Mouse (Mus musculus): Measurements from ENCODE around the gene P2ry12.

Gene P2ry12

DNA sequence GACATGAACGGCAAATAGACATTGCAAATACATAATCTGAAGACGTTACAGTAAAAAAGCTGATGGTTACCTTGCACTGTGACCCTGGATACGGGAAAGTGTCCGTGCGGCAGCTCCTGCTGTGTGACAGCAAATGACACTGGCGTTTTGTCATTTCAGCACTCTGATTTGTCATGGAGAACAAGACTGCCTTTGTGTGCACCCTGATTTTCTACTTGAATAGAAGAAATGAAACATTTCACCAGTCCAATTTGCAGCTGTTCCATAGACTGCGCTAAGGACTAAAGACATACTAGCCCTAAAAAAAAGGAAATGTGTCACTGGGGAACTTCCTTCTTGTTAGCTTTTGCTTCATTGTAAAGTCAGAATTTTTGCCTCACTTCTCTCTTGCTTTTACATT lies at the start of gene P2ry12:
P2ry12 (minus strand) TSS at position 168 of the 400 bp plus-strand sequence.
- peak; percentile 29 for DNase-seq (ENCODE audit: low read depth)

DNA sequence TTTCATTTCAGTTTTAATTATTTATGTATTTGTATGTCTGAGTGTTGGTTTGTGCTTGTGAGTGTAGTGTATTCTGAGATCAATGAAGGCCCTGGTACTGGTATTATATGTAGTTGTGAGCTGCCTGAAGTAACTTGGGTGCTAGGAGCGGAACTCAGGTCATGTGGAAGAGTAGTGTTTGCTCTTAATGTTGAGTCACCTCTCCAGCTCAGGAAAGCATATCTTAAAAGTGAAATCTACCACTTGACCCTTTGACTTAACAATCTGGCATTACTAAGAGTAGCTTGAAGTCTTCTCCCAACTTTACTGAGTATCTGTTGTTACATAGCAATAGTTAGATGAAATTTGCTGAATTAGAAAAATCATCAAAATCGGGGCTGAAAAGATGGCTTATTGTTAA lies 42.8 kb upstream of the P2ry12 start:
- DNase-seq (ENCODE audit: low read depth) = no peak

GRCm38 (mm10) chr3:59304944-59305343 lies 42.3 kb upstream of the P2ry12 start:
- no peak for DNase-seq (ENCODE audit: low read depth)

GRCm38 (mm10) chr3:59297653-59298052 lies 35.0 kb upstream of the P2ry12 start:
- no peak for DNase-seq (ENCODE audit: low read depth)

- peak; percentile 72 for DNase-seq (ENCODE audit: low read depth)
These were observed 34.0 kb upstream of the P2ry12 start for GRCm38 (mm10) chr3:59296563-59297130.

DNA sequence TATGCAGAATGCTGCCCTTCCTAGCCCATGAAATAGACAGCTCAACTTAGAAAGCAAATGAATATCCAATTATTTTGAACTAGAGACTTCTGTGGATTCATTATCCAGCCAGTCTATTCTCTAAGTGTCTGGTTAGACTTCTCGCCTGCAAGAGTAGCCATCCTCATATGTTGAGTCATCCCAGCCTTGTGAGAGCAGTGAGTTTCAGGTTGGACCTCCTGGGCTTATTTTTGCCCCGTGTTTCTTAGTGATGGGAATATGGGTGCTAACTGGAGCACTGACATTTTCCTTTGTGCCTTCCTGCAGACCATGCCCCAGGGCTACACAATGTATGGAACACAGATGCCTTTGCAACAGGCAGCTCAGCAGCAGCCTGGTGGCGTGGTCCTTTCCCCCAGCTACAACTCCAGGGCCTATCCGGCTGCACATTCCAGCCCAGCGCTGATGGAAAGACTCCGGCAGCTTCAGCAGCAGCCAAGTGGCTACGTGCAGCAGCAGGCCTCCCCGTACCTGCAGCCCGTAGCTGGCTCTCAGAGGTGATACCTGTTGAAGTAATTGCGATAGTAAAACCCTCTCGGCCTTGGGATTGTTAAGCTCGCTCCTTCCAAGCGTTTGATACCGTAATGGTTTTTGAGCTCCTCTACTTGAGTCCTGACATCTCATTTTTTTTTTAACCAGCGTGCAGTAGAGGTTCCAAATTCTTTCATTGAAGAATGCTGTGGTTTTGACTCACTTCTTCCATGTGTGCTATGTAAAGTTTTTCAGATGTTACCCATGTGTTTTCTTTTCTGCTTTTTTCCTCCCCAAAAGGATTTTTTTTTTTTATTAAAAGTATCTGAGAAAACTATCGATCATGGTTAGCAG lies 33.3 kb upstream of the P2ry12 start:
- DNase-seq (ENCODE audit: low read depth) = no peak

DNA sequence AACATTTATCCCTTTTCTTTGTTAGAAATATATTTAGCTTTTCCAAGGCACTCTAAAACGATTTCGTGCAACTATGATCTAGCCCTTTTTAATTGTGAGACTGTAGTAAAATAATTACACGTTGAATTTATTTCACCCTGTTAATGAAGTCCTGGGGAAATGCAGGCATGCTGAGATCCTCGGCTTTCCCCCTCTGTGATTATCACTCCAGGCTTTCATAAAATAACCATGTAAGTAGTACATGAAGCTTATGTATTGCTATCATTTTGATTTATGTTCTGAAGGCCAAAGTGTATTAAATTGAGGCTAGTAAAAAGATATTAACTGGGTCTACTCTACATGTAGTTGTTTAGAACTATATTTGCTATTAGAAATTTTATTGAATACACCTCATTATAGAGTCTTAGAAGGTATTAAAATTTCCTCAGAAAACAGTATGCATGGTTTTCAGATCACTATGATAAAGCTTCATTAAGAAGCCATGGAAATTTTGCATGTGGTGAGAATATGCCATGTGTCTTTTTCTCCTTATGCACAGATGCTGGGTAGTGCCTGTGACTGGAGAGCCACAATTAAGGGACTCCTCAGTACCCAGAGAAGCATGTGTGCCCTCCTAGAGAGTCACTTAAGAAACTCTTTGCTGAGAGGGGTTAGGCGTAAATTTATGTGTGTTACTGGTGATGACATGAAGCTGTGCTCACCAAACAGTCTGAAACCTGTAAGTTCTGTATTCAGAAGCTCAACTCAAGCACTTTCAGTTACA lies 30.9 kb upstream of the P2ry12 start:
- DNase-seq (ENCODE audit: low read depth) = no peak

DNA sequence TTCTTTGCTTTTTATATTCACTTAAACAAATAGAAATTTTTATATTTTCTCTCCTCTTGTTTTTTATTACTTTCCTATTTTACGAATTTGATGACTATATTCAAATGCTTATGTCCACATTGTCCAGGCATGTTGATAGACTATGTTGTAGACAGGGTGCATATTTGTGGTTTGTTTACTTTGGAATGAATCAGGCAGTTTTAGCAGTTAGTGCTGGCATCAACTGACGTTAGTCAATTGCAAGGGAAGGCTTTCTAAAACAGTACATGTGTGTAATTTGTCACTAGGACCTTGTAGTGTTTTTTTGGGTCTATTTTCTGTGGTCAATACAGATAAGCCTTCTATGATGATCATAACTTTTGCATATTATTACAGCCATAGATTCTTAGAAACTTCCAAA lies 27.9 kb upstream of the P2ry12 start:
- DNase-seq (ENCODE audit: low read depth) = no peak

- DNase-seq (ENCODE audit: low read depth) = no peak
These were observed 15.9 kb upstream of the P2ry12 start for GRCm38 (mm10) chr3:59278620-59279019.

DNA sequence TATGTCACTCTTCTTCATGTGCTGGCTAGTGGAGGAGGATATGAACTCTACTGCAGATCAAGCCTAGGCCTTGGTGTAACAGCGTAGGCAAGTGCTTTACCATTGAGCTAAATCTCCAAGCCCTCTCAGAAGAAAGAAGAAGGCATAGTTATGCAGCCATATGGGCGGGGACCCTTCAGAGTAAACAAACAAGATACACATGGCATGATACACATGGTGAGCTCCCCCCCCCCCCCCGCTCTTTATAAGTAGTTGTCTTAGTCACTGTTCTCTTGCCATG lies 15.5 kb upstream of the P2ry12 start:
- DNase-seq (ENCODE audit: low read depth) = no peak

DNA sequence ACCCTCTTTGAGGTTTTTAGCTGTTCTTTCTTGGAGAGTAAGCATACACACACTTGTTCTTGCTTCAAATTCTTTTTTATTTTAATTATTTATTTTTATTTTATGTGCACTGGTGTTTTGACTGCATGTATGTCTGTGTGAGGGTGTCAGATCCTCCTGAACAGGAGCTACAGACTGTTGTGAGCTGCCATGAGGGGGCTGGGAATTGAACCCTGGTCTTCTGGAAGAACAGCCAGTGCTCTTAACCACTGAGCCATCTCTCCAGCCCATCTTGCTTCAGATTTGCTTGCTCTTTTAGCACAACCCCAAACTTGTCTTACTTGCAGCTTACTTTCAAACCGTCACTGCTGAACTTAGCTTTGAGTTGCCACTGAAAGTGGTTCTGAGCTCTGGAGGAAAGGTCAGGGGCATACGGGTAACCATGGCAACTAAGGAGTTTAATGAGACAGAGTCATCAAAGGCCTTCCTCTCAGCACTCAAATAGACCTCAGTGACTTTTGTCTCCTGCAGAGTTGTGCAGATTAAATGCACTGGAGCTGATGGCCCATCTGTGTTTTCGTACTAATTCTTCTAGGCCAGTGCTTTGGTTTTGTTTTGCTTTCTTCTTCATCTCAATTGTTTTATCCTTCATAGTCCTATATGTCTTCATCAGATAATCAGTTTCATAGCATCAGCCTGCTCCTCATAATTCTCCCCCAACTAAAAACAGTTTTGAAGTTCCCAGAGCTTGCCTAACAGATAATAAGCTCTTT lies 15.0 kb upstream of the P2ry12 start:
- peak; percentile 49 for DNase-seq (ENCODE audit: low read depth)

DNA sequence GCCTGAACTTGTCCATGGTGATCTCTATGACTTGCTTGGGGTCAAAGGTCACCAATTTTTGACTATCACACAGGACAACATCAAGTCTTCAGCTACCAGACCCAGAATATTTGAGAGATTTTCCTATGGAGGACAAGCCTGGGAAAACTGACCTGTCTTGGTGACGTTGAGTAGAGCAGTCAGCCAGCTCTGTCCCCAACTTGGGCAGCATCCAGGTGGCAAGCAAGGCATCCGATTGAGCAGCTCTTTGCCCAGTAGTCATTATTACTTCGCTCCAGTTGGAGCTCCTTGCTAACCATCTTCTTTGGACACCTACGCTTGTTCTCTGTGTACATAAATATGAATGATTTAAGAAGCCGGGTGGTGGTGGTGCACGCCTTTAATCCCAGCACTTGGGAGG lies 8.1 kb upstream of the P2ry12 start:
- DNase-seq (ENCODE audit: low read depth) = no peak

- DNase-seq (ENCODE audit: low read depth) = peak; percentile 13
These were observed 1.3 kb upstream of the P2ry12 start for GRCm38 (mm10) chr3:59263988-59264387.

- no peak for DNase-seq (ENCODE audit: low read depth)
These were observed 746 bp upstream of the P2ry12 start for GRCm38 (mm10) chr3:59263417-59263816.

GRCm38 (mm10) chr3:59261709-59262472 lies 780 bp downstream of the P2ry12 start:
- peak; percentile 70 for DNase-seq (ENCODE audit: low read depth)

DNA sequence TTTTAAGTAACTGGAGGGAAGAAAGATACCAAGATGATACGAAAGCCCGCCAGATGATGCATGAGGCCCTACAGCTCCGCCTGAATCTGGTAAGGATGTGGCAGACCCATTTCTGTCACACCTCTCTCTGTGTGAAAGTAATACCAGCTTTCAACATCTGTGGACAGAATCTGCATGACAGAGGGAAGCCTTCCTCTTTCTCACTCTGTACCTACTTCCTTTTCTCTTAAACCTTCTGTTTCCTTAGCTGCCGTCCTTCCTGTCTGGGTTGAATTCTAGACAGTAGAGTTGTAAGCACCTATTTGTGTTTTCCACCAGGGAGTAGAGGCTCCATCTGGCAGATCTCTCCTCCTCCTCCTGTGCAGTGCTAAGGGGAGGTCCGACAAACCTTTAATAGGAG lies 1.9 kb downstream of the P2ry12 start:
- peak; percentile 79 for DNase-seq (ENCODE audit: low read depth)

GRCm38 (mm10) chr3:59257740-59258664 lies 4.7 kb downstream of the P2ry12 start:
- DNase-seq (ENCODE audit: low read depth) = peak; percentile 25

DNA sequence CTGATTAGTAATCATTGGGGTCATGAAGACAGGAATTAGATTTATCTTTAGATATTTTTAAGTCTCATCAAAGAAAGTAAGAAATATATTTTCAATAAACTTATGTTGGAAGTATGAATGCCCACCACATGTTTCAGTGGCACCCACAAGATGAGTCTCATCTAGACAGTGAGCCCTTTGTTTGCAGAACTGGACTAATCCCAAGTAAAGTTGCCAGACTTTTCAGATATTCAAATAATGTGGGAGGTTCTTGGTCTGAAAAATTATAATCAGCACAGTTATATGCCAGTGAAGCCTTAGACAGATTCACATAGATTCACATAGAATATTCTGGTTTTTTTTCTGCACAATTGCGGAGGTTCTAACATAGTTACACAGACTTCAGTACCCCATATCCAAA lies 12.2 kb downstream of the P2ry12 start:
- DNase-seq (ENCODE audit: low read depth) = no peak

DNA sequence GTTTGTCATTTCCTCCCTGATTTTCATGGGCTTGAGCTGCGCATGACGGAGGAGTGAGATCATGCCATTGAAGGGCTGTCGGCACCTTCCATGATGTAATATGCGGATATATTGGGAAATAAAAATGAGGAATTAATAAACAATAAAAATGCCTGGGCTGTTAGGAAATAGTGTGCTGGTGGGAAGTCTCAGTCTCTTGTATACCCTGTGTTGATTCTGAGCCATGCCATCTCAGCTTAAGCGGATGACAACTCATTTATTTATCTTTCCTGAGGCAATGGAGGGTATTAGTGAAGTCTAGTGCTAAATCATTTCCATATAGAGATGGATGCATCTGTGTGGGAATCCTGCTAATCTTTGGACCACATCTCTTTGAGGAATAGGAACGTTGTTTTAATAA lies 14.6 kb downstream of the P2ry12 start:
- DNase-seq (ENCODE audit: low read depth) = no peak

DNA sequence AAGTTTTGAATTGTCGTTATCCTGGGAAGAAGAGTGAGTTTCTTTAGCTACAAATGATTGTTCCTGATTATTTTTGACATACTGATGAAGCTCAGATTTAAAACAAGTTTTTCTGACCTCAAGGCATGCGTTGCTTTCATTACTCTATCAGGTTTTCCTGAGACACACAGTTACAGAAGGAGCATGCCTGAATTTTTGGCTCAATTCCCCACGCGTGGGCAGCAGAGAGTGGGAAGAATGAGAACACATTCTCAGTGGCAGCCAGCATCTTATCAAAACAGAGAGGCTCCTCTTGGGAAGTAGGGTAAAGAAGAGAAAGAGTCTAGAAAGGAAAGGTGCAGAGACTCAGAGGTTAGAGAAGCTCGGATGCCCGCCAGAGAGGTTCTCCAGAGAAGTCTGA lies 19.3 kb downstream of the P2ry12 start:
- DNase-seq (ENCODE audit: low read depth) = no peak

DNA sequence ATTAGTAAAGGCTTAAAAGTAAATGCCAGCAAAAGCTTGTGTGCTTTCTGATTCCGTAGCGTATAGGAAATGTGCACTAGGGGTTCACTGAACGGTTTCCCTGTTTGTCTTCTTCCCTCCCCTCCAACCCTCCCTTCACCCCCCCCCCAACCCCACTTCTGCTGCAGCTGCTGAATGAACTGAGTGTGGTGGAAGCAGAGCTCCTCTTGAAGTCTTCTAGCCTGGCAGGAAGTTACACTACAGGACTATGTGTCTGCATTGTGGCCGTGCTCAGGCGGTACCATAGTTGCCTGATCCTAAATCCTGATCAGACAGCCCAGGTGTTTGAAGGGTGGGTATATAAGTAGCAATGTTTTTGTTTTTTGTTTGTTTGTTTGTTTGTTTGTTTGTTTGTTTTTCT lies 27.8 kb downstream of the P2ry12 start:
- DNase-seq (ENCODE audit: low read depth) = peak; percentile 32
